Mouse (Mus musculus) adrenal gland, postnatal 36 days (tissue): ENCODE data around the gene Dcaf4. TPM values are rescaled to one million over a fixed set of nuclear protein-coding genes. Genes with fewer than 3 reads are reported as not detected.

ENCODE experiments used
- DNase-seq, 2 experiments: peaks; one replicate each; pipeline ENCODE4 v3.0.0; 2021; ENCODE audit warnings: mixed read lengths in 1 of 2
- long read RNA-seq, 2 experiments: library from polyadenylated mRNA; stranded (forward); transcript quantifications; one replicate each; pipeline ENCODE4 v2.0.0; 2021; ENCODE audit warnings: borderline sequencing depth in 2 of 2
- total RNA-seq, 2 experiments: library from RNA; stranded (reverse); gene quantifications; 2 replicates each; pipeline ENCODE4 v1.2.3; 2021

Gene Dcaf4
- 10 to 100 TPM; 43.5 to 46.8 TPM for total RNA-seq
- long read RNA-seq, experiment 1, transcript Dcaf4-201 (14 exons, 2,008 nt), result major isoform, 41 of 72 reads
- long read RNA-seq, experiment 1, partial matches to known transcripts, result 13 of 72 reads
- long read RNA-seq, experiment 1, other reads (novel, unspliced or antisense), result 17 of 72 reads
- long read RNA-seq, experiment 2, transcript Dcaf4-201 (14 exons, 2,008 nt), result major isoform, 16 of 21 reads
- long read RNA-seq, experiment 2, partial matches to known transcripts, result 1 of 21 reads
- long read RNA-seq, experiment 2, other reads (novel, unspliced or antisense), result 4 of 21 reads

- DNase-seq, result peak; percentile 99
Measured at GRCm38 (mm10) chr12:83520311-83520890, at the start of gene Dcaf4. Gene Dcaf4, plus strand, starts transcription at chr12:83520466.

GRCm38 (mm10) chr12:83471760-83472159 is 48.5 kb upstream of the Dcaf4 start:
- DNase-seq, result no peak

GRCm38 (mm10) chr12:83473987-83474600 is 46.2 kb upstream of the Dcaf4 start:
- DNase-seq, result no peak

- DNase-seq, result no peak
Measured at GRCm38 (mm10) chr12:83475419-83475818, 44.8 kb upstream of the Dcaf4 start.

GRCm38 (mm10) chr12:83476277-83476676 is 44.0 kb upstream of the Dcaf4 start:
- no peak for DNase-seq

- no peak for DNase-seq
Measured at GRCm38 (mm10) chr12:83479140-83479539, 41.1 kb upstream of the Dcaf4 start.

- DNase-seq, result no peak
Measured at GRCm38 (mm10) chr12:83479818-83480401, 40.4 kb upstream of the Dcaf4 start.

- no peak for DNase-seq
Measured at GRCm38 (mm10) chr12:83481439-83481838, 38.8 kb upstream of the Dcaf4 start.

GRCm38 (mm10) chr12:83483653-83484052 is 36.6 kb upstream of the Dcaf4 start:
- DNase-seq, result no peak

- no peak for DNase-seq
Measured at GRCm38 (mm10) chr12:83484855-83485745, 35.2 kb upstream of the Dcaf4 start.

GRCm38 (mm10) chr12:83485911-83486670 is 34.2 kb upstream of the Dcaf4 start:
- DNase-seq, result peak; percentile 17 to 39

- DNase-seq, result peak; percentile 69 to 76
Measured at GRCm38 (mm10) chr12:83486671-83487461, 33.4 kb upstream of the Dcaf4 start.

- peak; percentile 100 for DNase-seq
Measured at GRCm38 (mm10) chr12:83487476-83487991, 32.7 kb upstream of the Dcaf4 start, which contains the start of gene Dpf3. Gene Dpf3, minus strand, starts transcription at chr12:83487716.

GRCm38 (mm10) chr12:83488211-83488941 is 31.9 kb upstream of the Dcaf4 start:
- DNase-seq, result peak; percentile 32 to 42

GRCm38 (mm10) chr12:83489748-83490147 is 30.5 kb upstream of the Dcaf4 start:
- DNase-seq, result no peak

- no peak for DNase-seq
Measured at GRCm38 (mm10) chr12:83491609-83492008, 28.7 kb upstream of the Dcaf4 start.

- DNase-seq, result no peak
Measured at GRCm38 (mm10) chr12:83492808-83493207, 27.5 kb upstream of the Dcaf4 start.

GRCm38 (mm10) chr12:83494196-83494595 is 26.1 kb upstream of the Dcaf4 start:
- peak; percentile 49 to 68 for DNase-seq

GRCm38 (mm10) chr12:83495248-83495960 is 24.9 kb upstream of the Dcaf4 start:
- DNase-seq, result no peak
